Mouse (Mus musculus) common myeloid progenitor, adult 5-6 weeks (primary cell): Measurements from ENCODE around the gene Zic4. TPM values are rescaled to one million over a fixed set of nuclear protein-coding genes. Genes with fewer than 3 reads are reported as not detected.

Source experiments
- ATAC-seq: replicated peaks from 2 replicates; pipeline ENCODE4 v1.8.0; 2016; ENCODE audit warnings: low read depth, mild to moderate bottlenecking, moderate TSS enrichment, inconsistent platforms; ENCODE audit not compliant: poor library complexity, severe bottlenecking
- total RNA-seq: library from RNA; stranded (forward); fragments of 200-1000, 187-1606 nt; gene quantifications from 2 replicates; pipeline ENCODE4 v1.2.3, GENCODE M21; 2017

Zic4 gene
- total RNA-seq, 1 experiment from 2014 or later: not detected

GRCm38 (mm10) chr9:91378411-91379299, 16.4 kb downstream of the Zic4 start:
- no peak; the same call in 1 of the 2 replicates for ATAC-seq

- ATAC-seq: no peak
Measured at GRCm38 (mm10) chr9:91379300-91379635, 17.1 kb downstream of the Zic4 start.

- ATAC-seq: no peak
Measured at GRCm38 (mm10) chr9:91379781-91380457, 17.7 kb downstream of the Zic4 start.

GRCm38 (mm10) chr9:91380458-91380914, 18.3 kb downstream of the Zic4 start:
- no peak for ATAC-seq

- peak; percentile 48 for ATAC-seq
Measured at GRCm38 (mm10) chr9:91381284-91382110, 19.3 kb downstream of the Zic4 start.

GRCm38 (mm10) chr9:91382111-91382379, 19.8 kb downstream of the Zic4 start:
- no peak for ATAC-seq

- no peak for ATAC-seq
Measured at GRCm38 (mm10) chr9:91382471-91383255, 20.4 kb downstream of the Zic4 start.

- no peak for ATAC-seq
Measured at GRCm38 (mm10) chr9:91383441-91384135, 21.4 kb downstream of the Zic4 start.

- ATAC-seq: 0 out of 2 replicates have a peak, but pooled peaks have one; percentile 16
Measured at GRCm38 (mm10) chr9:91384136-91384500, 21.9 kb downstream of the Zic4 start.

GRCm38 (mm10) chr9:91384693-91385560, 22.7 kb downstream of the Zic4 start:
- no peak for ATAC-seq

GRCm38 (mm10) chr9:91385561-91386430, 23.6 kb downstream of the Zic4 start:
- no peak for ATAC-seq

GRCm38 (mm10) chr9:91386502-91386890, 24.3 kb downstream of the Zic4 start:
- ATAC-seq: no peak

- no peak for ATAC-seq
Measured at GRCm38 (mm10) chr9:91386891-91387739, 24.9 kb downstream of the Zic4 start.

- ATAC-seq: no peak
Measured at GRCm38 (mm10) chr9:91387740-91388080, 25.5 kb downstream of the Zic4 start.

GRCm38 (mm10) chr9:91388173-91388572, 26.0 kb downstream of the Zic4 start:
- ATAC-seq: no peak

- ATAC-seq: no peak
Measured at GRCm38 (mm10) chr9:91393376-91394068, 31.3 kb downstream of the Zic4 start.
